Mouse (Mus musculus) cerebellum, adult 2 months (tissue): ENCODE results near the gene Unkl.

Experiments used
- CTCF ChIP-seq: fragments of 200-500 bp; IDR thresholded peaks from 2 replicates; pipeline ENCODE4 v1.5.1; 2011; ENCODE audit warnings: low read depth, mild to moderate bottlenecking, control low read depth, low read length, moderate library complexity, borderline replicate concordance; ENCODE audit not compliant: insufficient read depth
- POLR2A ChIP-seq: fragments of 200-500 bp; IDR thresholded peaks from 2 replicates; pipeline ENCODE4 v1.6.1; 2011; ENCODE audit warnings: low read length, control low read depth, borderline replicate concordance; ENCODE audit not compliant: insufficient read depth

DNA sequence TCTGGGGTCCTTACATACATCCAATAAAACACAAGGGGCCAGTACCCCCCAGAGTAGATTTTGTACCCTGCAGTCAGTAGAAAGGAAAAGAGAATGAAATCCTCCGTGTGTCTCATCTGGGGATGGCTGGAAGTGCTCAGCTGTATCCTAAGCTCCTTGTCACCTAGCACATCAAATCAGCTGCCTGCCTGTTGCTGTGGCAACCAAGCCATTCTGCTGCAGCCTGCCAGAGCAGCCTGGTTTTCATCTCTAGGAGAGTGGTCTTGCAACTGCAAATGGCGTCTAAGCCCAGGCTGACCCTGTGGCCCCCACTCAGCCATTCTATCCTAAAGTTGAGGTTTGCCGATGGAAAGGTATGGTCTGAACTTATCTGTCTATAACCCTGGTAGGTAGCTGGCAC is 64.4 kb downstream of the Unkl start:
- TF ChIP-seq CTCF (no peak), POLR2A (no peak)
